ENCODE assay signal across 12 mouse cellular contexts in the genomic region with DNA sequence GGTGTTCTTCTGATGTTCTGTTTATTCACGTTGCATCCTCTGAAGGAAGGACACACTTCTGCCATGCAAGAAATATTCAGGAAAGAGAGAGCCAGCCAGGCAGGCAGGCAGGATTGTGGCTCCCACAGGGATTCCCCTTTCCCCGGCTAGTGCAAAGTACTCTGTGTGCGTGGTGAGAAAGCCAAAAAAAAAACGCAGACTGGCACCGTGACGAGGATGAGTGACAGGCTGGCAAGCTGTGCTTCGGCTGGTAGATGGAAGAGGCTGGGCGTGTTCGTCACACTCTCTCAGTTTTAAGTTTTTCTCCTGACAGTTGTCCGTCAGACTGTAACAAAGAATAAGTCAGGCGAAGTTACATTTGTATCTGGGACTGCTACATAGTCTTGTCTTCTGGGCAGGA. TPM values are rescaled to one million over a fixed set of nuclear protein-coding genes. Genes with fewer than 3 reads are reported as not detected.
"Had no signal": no experiment of that assay in that cellular context is flagged by ENCODE, and none has a peak within 500 bp of the region (broad histone marks: within the 10 kb centered on the region; RNA-seq: fewer than 3 reads in every experiment).

No protein-coding gene starts in this region.

- H3K4me2 ChIP-seq: kidney, embryonic 15.5 days; limb, embryonic 13.5 days; midbrain, embryonic 12.5 days; stomach, embryonic 15.5 days had no signal

- H3K9me3 ChIP-seq: kidney, embryonic 15.5 days; limb, embryonic 13.5 days; midbrain, embryonic 12.5 days; stomach, embryonic 15.5 days had no signal

- H3K36me3 ChIP-seq: kidney, embryonic 15.5 days; limb, embryonic 13.5 days; midbrain, embryonic 12.5 days; stomach, embryonic 15.5 days had no signal

- H3K27me3 ChIP-seq: kidney, embryonic 15.5 days; limb, embryonic 13.5 days; midbrain, embryonic 12.5 days; stomach, embryonic 15.5 days had no signal

- H3K4me1 ChIP-seq: stomach, embryonic 15.5 days had no signal

- H3K9ac ChIP-seq: kidney, embryonic 15.5 days; limb, embryonic 13.5 days; liver, embryonic 14.5 days; midbrain, embryonic 12.5 days; stomach, embryonic 15.5 days had no signal

- H3K27ac ChIP-seq: kidney, embryonic 15.5 days; limb, embryonic 13.5 days; liver, embryonic 14.5 days; midbrain, embryonic 12.5 days; stomach, embryonic 15.5 days had no signal

- DNase-seq: kidney, adult 18-20 months; kidney, postnatal 14 days; lung, adult 18-20 months; right cerebral cortex, postnatal 14 days; thymus, postnatal 36 days had no signal

- ATAC-seq: midbrain, embryonic 16.5 days had no signal

- H3K4me3 ChIP-seq: kidney, embryonic 15.5 days; limb, embryonic 13.5 days; midbrain, embryonic 12.5 days; stomach, embryonic 15.5 days had no signal

RNA-seq across cellular contexts. Expression of gene Kcnk2, which starts 24.2 kb away (rescaled TPM):
- total RNA-seq: megakaryocyte-erythroid progenitor cell, adult 5-6 weeks had no signal
